9 mouse cellular contexts compared by ENCODE assay signal in genomic region chr4:45082951-45083350, GRCm38 (mm10). TPM values are rescaled to one million over a fixed set of nuclear protein-coding genes. Genes with fewer than 3 reads are reported as not detected.
DNase-seq lines count a peak whose midpoint lies in the region; ATAC-seq and TF ChIP-seq lines count a peak whose summit lies in the region.
"Had no signal": no experiment of that assay in that cellular context is flagged by ENCODE, and none has a peak within 500 bp of the region (broad histone marks: within the 10 kb centered on the region; RNA-seq: fewer than 3 reads in every experiment).

No protein-coding gene starts in this region.

- dilution Hi-C loops in CH12.LX (cut with MboI; ENCODE audit: extremely low pct_ligation_motif_present, extremely low pct_unique_long_range_greater_than_20kb, low sequenced_read_pairs): no loop called here

- peaks cover under 1% of the 10 kb centered on the region for H3K9me3 ChIP-seq in CH12.LX (replicated peaks; ENCODE audit: low read length)
- no peaks in the 10 kb centered on the region for H3K9me3 ChIP-seq in forebrain, embryonic 16.5 days (ENCODE audit: control insufficient read depth, low read length)
- H3K9me3 ChIP-seq in liver, postnatal 0 days (ENCODE audit: low read length): no peaks in the 10 kb centered on the region

- TF ChIP-seq EP300 in CH12.LX (IDR thresholded peaks at IDR 0.05; ENCODE audit: low read length): no peak
- no peak for TF ChIP-seq EP300 in liver, postnatal 0 days (IDR thresholded peaks at IDR 0.05; ENCODE audit: low read depth)

- peaks cover 9% of the 10 kb centered on the region for H3K27me3 ChIP-seq in CH12.LX (replicated peaks)
- no peaks in the 10 kb centered on the region for H3K27me3 ChIP-seq in forebrain, embryonic 16.5 days (replicated peaks; ENCODE audit: control insufficient read depth, insufficient read depth, low read length)
- H3K27me3 ChIP-seq in liver, postnatal 0 days (ENCODE audit: insufficient read depth, low read length): no peaks in the 10 kb centered on the region

- TF ChIP-seq RAD21 in CH12.LX (IDR thresholded peaks at IDR 0.05; ENCODE audit: low read depth, low read length): no peak

- H3K4me2 ChIP-seq in CH12.LX (ENCODE audit: insufficient read depth, low read depth, poor library complexity, severe bottlenecking): no peak overlapping the region; the same call in 1 of the 2 replicates
- H3K4me2 ChIP-seq in forebrain, embryonic 16.5 days (ENCODE audit: low read length): peak overlapping the region; percentile 53
- H3K4me2 ChIP-seq in liver, postnatal 0 days (ENCODE audit: low read depth, low read length): peak overlapping the region; percentile 100

- no peak overlapping the region for H3K9ac ChIP-seq in CH12.LX (ENCODE audit: insufficient read depth, low read depth)
- H3K9ac ChIP-seq in forebrain, embryonic 16.5 days (replicated peaks; ENCODE audit: low read depth, low read length): peak overlapping the region; percentile 96
- H3K9ac ChIP-seq in liver, postnatal 0 days (replicated peaks): no peak overlapping the region

- peak; percentile 0; the same call in 1 of the 2 replicates for ATAC-seq in forebrain, embryonic 16.5 days
- no peak for ATAC-seq in liver, postnatal 0 days

- no peaks in the 10 kb centered on the region for H3K79me2 ChIP-seq in CH12.LX (replicated peaks; ENCODE audit: control insufficient read depth, extremely low read depth, insufficient read depth, poor library complexity, severe bottlenecking)

- TF ChIP-seq CTCF in CH12.LX (conservative IDR thresholded peaks at IDR 0.05 in 1 of 2, IDR thresholded peaks at IDR 0.05 in 1 of 2; ENCODE audit: low read depth in 2 of 2, low read length in 2 of 2): no peak
- no peak for TF ChIP-seq CTCF in liver, postnatal 0 days (IDR thresholded peaks at IDR 0.05; ENCODE audit: low read depth)

- TF ChIP-seq POLR2A in CH12.LX (IDR thresholded peaks at IDR 0.05; ENCODE audit: low read depth, low read length): no peak

- H3K27ac ChIP-seq in CH12.LX (ENCODE audit: insufficient read depth, low read depth): no peak overlapping the region
- peak overlapping the region; percentile 91 for H3K27ac ChIP-seq in forebrain, embryonic 16.5 days (ENCODE audit: low read length)
- H3K27ac ChIP-seq in liver, postnatal 0 days (ENCODE audit: low read depth): no peak overlapping the region

- H3K4me1 ChIP-seq in CH12.LX (ENCODE audit: control insufficient read depth in 1 of 2, insufficient read depth in 2 of 2): peaks cover 3 to 8% of the 10 kb centered on the region in 2 experiments; a peak in 2 of 4 replicates
- H3K4me1 ChIP-seq in forebrain, embryonic 16.5 days (replicated peaks; ENCODE audit: control insufficient read depth, insufficient read depth, low read length): peaks cover 14% of the 10 kb centered on the region
- peaks cover 15% of the 10 kb centered on the region; the same call in 1 of the 2 replicates for H3K4me1 ChIP-seq in liver, postnatal 0 days (ENCODE audit: insufficient read depth)

- peak; percentile 6 to 14 for DNase-seq in frontal cortex, postnatal 36 days (ENCODE audit: low spot score in 2 of 2)
- DNase-seq in frontal cortex, postnatal 25 days (ENCODE audit: low spot score in 2 of 2): no peak
- no peak for DNase-seq in CH12.LX (ENCODE audit: extremely low read depth)
- no peak for DNase-seq in liver, postnatal 0 days
- DNase-seq in urinary bladder, postnatal 10 days (ENCODE audit: low spot score): no peak
- DNase-seq in ovary, postnatal 14 days (ENCODE audit: low spot score): no peak
- DNase-seq in urinary bladder, adult 18-20 months (ENCODE audit: low spot score in 2 of 2): no peak
- DNase-seq: right cerebral cortex, adult 18-20 months had no signal

- no peaks in the 10 kb centered on the region for H3K36me3 ChIP-seq in CH12.LX (replicated peaks in 1 of 2; ENCODE audit: control insufficient read depth in 1 of 2, insufficient read depth in 1 of 2, low read length in 1 of 2)
- no peaks in the 10 kb centered on the region; the same call in 1 of the 2 replicates for H3K36me3 ChIP-seq in forebrain, embryonic 16.5 days (ENCODE audit: control insufficient read depth, insufficient read depth)
- peaks cover 7% of the 10 kb centered on the region; the same call in 1 of the 2 replicates for H3K36me3 ChIP-seq in liver, postnatal 0 days (replicated peaks; ENCODE audit: insufficient read depth, low read length)

- in situ Hi-C loops in CH12.LX (cut with MboI; ENCODE audit: low pct_ligation_motif_present, low pct_unique_long_range_greater_than_20kb, low sequenced_read_pairs): no loop called here

- no peak overlapping the region for H3K4me3 ChIP-seq in CH12.LX (replicated peaks in 1 of 3; ENCODE audit: low read depth in 2 of 3, low read length in 2 of 3, poor library complexity in 1 of 3)
- H3K4me3 ChIP-seq in forebrain, embryonic 16.5 days (replicated peaks; ENCODE audit: low read length): peak overlapping the region; percentile 80
- 0 out of 2 replicates have a peak overlapping the region, but pooled peaks have one; percentile 7 for H3K4me3 ChIP-seq in liver, postnatal 0 days (ENCODE audit: low read depth, low read length)

- 58% methylated on average over 9 of the region's 9 CpGs for WGBS in forebrain, embryonic 16.5 days
- 83% methylated on average over 9 of the region's 9 CpGs for WGBS in liver, postnatal 0 days (ENCODE audit: insufficient replicate concordance)

TF ChIP-seq in CH12.LX, 34 proteins besides CTCF, POLR2A, EP300 and RAD21:
- TF ChIP-seq SMC3 (IDR thresholded peaks at IDR 0.05; ENCODE audit: low read depth, low read length) (no peak), MEF2A (IDR thresholded peaks at IDR 0.05; ENCODE audit: borderline replicate concordance, low read depth, low read length) (no peak), BHLHE40 (IDR thresholded peaks at IDR 0.05; ENCODE audit: low read depth, low read length) (peak; percentile 65), MAFK (IDR thresholded peaks at IDR 0.05; ENCODE audit: insufficient replicate concordance, low read length) (no peak), ETS1 (conservative IDR thresholded peaks at IDR 0.05; ENCODE audit: low read depth, low read length) (no peak)
TF ChIP-seq in CH12.LX: peak in this region for 1.

RNA-seq across cellular contexts. Expression of gene Fbxo10, which starts 1.5 kb away (rescaled TPM):
- 0.97 and 1.4 TPM in 2 replicates for total RNA-seq in CH12.LX (2012; rRNA removed)
- total RNA-seq in CH12.LX (2014; rRNA removed): 0.39 and 0.49 TPM in 2 replicates
- 0.64 and 0.71 TPM in 2 replicates for polyA plus RNA-seq in CH12.LX (2012; ENCODE audit: insufficient read length, low read depth)
- polyA plus RNA-seq in forebrain, embryonic 16.5 days (2015; fragmentation: Nextera tagmentation; extraction: Ambion mirVana): 27.3 and 28.1 TPM in 2 replicates
- polyA plus RNA-seq in liver, postnatal 0 days (2015; fragmentation: Nextera tagmentation; extraction: Ambion mirVana): 1.5 and 2.0 TPM in 2 replicates

RNA-seq across cellular contexts. Expression of gene Tomm5, which starts 25.0 kb away (rescaled TPM):
- total RNA-seq in CH12.LX (2012; rRNA removed) (313 and 458 TPM in 2 replicates), CH12.LX (2014; rRNA removed) (845 and 877 TPM in 2 replicates)
- polyA plus RNA-seq in CH12.LX (2012; ENCODE audit: insufficient read length, low read depth): 321 and 339 TPM in 2 replicates
- 131 and 139 TPM in 2 replicates for polyA plus RNA-seq in forebrain, embryonic 16.5 days (2015; fragmentation: Nextera tagmentation; extraction: Ambion mirVana)
- 144 and 147 TPM in 2 replicates for polyA plus RNA-seq in liver, postnatal 0 days (2015; fragmentation: Nextera tagmentation; extraction: Ambion mirVana)

Comparison
In these comparisons a context has a peak if more than half of its experiments do, and no peak if none do; other contexts are left out.
1. DNase-seq: peak in frontal cortex, postnatal 36 days (2 of 2); none in frontal cortex, postnatal 25 days (0 of 2), CH12.LX (single experiment), liver, postnatal 0 days (single experiment), urinary bladder, postnatal 10 days (single experiment), ovary, postnatal 14 days (single experiment) and urinary bladder, adult 18-20 months (0 of 2).
2. H3K4me3 ChIP-seq: peak in forebrain, embryonic 16.5 days (single experiment) and liver, postnatal 0 days (single experiment); none in CH12.LX (0 of 3).